Mouse (Mus musculus) urinary bladder, postnatal 25 days (tissue): ENCODE measurements around the gene C5ar2.
"Not testable (repeated sequence)": the region's sequence is repeated elsewhere in the genome, so short reads cannot be mapped to it uniquely, and the experiment has no call there.

Experiments
- DNase-seq: peaks from one replicate; pipeline ENCODE4 v3.0.0; 2022; ENCODE audit warnings: low spot score

C5ar2 gene

GRCm38 (mm10) chr7:16244067-16244466 is at the start of gene C5ar2:
Gene C5ar2 (minus strand): TSS chr7:16244154.
- DNase-seq = no peak

GRCm38 (mm10) chr7:16287791-16288190 is 43.8 kb upstream of the C5ar2 start:
- no peak for DNase-seq

GRCm38 (mm10) chr7:16287016-16287415 is 43.1 kb upstream of the C5ar2 start:
- DNase-seq = no peak

GRCm38 (mm10) chr7:16286026-16286961 is 42.3 kb upstream of the C5ar2 start, which contains the start of gene Ccdc9:
Gene Ccdc9 (minus strand): TSS chr7:16286795.
- DNase-seq = peak; percentile 100

GRCm38 (mm10) chr7:16285450-16286025 is 41.6 kb upstream of the C5ar2 start:
- DNase-seq = peak; percentile 72

- DNase-seq = no peak
Observed at GRCm38 (mm10) chr7:16284904-16285303, 41.0 kb upstream of the C5ar2 start.

GRCm38 (mm10) chr7:16284001-16284400 is 40.0 kb upstream of the C5ar2 start:
- no peak for DNase-seq

GRCm38 (mm10) chr7:16282334-16282733 is 38.4 kb upstream of the C5ar2 start:
- no peak for DNase-seq

GRCm38 (mm10) chr7:16280721-16281120 is 36.8 kb upstream of the C5ar2 start:
- no peak for DNase-seq

GRCm38 (mm10) chr7:16274922-16275890 is 31.3 kb upstream of the C5ar2 start:
- no peak for DNase-seq

GRCm38 (mm10) chr7:16273766-16274140 is 29.8 kb upstream of the C5ar2 start:
- no peak for DNase-seq

GRCm38 (mm10) chr7:16273081-16273765 is 29.3 kb upstream of the C5ar2 start, which contains the start of gene Inafm1:
Gene Inafm1 (minus strand): TSS chr7:16273617.
- DNase-seq = peak; percentile 78

GRCm38 (mm10) chr7:16272681-16273080 is 28.7 kb upstream of the C5ar2 start:
- DNase-seq = peak; percentile 55

GRCm38 (mm10) chr7:16271139-16271538 is 27.2 kb upstream of the C5ar2 start:
- DNase-seq = no peak

- not testable (repeated sequence) for DNase-seq
Observed at GRCm38 (mm10) chr7:16266593-16266992, 22.6 kb upstream of the C5ar2 start.

GRCm38 (mm10) chr7:16265856-16266255 is 21.9 kb upstream of the C5ar2 start:
- DNase-seq = no peak

- no peak for DNase-seq
Observed at GRCm38 (mm10) chr7:16263843-16264242, 19.9 kb upstream of the C5ar2 start.

GRCm38 (mm10) chr7:16263015-16263787 is 19.2 kb upstream of the C5ar2 start:
- DNase-seq = peak; percentile 78

GRCm38 (mm10) chr7:16261097-16261496 is 17.1 kb upstream of the C5ar2 start:
- DNase-seq = no peak

GRCm38 (mm10) chr7:16259110-16259590 is 15.2 kb upstream of the C5ar2 start, which contains the start of gene C5ar1:
Gene C5ar1 (minus strand): TSS chr7:16259540.
- no peak for DNase-seq
